Mouse (Mus musculus) neural tube, embryonic 10.5 days (tissue): ENCODE measurements around the gene A930004D18Rik.

Source experiments
- DNase-seq: peaks from one replicate; pipeline ENCODE4 v3.0.0-alpha.2; 2017; ENCODE audit warnings: low spot score; ENCODE audit errors: extremely low spot score

A930004D18Rik gene

DNA sequence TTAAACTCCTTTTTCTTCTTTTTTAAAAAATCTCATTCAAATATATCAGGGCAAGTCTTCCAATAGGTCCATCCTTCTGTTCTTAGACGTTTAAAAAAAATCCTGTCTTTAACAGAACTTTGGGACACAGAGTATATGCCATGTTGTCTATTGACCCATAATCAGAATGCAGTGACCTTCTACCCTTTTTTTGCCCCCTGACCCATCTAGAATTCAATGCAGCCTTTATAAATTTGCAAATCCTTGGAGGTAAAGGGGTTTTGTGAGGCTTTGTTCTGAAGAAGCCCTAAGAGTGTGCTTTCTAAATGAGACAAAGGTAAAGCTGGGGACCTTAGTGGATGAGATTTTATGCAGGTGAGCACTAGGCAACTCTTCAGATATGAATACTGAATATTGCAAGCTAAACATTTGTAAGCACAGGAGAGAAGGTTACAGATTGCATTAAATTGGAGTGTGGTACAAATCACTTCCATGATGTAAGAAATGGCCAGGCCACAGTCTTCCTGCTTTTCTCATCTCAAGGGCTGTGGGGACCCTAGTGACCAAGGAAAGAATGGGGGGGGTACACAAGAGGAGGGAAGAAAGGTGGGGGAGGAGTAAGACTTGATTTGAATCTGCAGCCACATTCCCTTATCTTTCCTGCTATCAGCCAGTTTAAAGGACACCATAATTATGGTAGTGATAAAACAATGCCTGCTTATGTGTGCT lies 15.9 kb upstream of the A930004D18Rik start:
- no peak for DNase-seq

DNA sequence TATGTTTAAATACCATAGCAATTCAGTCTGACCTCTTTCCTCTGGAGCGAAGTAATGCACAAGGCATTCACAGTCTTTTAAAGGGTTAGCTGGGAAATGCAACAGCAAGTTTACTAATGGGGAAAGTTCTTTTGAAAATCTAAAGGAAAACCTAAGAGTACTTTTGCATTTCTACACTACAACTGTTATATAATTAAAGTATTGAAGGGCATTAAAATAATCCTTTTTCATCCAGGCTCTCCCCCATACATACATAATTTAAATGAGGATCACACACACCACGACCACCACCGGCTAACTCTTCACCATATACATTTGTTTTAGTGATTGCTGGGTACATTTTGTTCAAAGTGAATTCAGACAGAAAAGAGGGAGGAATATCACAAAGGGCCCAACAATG lies 15.0 kb upstream of the A930004D18Rik start:
- DNase-seq, result no peak

DNA sequence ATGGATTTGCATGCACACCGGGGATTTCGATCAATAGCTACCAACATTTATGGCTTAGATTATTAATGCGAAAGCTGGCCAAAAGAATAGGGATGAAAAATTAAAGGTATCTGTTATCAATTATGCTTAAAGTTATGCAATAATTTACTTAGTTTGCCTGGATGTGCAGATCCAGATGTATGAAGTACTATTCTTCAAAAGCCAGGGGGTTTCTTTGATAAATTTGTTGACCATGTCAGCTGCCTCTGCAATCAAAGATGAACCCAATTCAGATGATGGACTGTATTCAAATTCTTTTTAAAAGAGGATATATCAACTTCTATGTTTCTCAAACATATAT lies 14.3 kb upstream of the A930004D18Rik start:
- DNase-seq, result no peak

DNA sequence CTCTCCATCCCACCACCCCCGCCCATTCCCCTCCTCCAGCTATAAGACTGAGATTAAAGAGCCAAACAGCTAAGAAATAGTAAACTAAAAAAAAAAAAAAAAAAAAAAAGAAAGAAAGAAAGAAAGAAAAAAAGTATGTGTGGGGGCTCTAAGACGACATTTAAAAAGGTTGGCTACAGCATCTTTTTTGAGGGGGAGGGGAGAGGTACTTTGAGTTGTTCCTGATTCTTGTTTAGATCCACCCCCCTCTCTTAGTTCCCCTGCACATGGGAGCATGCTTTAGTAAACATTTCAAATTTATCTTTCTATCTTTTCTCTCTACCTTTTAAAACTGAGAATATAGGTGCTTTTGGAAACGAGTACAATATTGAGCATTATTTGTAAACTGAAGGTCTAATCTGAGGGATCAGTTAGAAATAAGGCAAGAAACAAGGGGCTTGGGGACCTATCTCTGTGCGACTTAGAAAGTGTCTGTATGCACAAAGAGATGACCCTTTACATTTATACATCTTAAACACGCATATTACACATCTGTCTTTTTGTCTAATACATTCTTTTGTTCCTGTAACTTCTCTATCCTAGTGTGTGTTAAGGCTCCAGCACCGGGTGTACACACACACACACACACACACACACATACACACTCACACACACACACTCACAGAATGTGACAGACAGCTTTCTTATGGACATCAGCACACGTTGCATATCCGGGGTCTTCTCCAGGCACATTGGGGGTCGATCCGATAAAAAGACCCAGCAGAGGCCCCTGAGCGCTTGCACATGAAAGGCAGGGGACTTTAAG lies 13.7 kb upstream of the A930004D18Rik start:
- DNase-seq, result peak; percentile 39

DNA sequence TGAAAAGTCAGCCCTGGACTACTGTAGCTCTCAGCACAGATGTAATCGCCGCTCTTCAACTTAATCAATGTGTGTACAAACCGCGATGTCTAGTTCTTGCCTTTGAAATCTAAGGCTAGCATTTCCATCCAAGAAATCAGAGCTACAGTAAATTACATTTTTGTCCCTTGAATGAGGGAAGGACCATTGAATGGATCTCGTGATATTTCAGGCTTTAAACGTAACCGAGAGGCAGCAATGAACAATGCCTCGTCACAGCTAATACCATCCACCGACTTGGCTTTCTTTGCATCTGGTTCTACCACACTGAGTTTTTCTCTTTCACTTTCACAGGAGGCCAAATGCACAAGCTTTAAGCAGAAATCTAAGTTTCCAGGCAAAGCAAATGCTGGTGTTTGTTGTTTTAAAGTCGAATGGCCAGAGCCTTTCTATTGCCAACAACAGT lies 13.0 kb upstream of the A930004D18Rik start:
- DNase-seq, result peak; percentile 46

- DNase-seq, result no peak
Measured at GRCm38 (mm10) chr2:18050018-18050417, 12.5 kb upstream of the A930004D18Rik start.

- DNase-seq, result peak; percentile 60
Measured at GRCm38 (mm10) chr2:18049279-18049821, 11.8 kb upstream of the A930004D18Rik start.

GRCm38 (mm10) chr2:18048453-18049075 lies 11.0 kb upstream of the A930004D18Rik start, which contains the start of gene Skida1:
TSS of gene Skida1 (minus strand) at chr2:18049051.
- DNase-seq, result peak; percentile 59

DNA sequence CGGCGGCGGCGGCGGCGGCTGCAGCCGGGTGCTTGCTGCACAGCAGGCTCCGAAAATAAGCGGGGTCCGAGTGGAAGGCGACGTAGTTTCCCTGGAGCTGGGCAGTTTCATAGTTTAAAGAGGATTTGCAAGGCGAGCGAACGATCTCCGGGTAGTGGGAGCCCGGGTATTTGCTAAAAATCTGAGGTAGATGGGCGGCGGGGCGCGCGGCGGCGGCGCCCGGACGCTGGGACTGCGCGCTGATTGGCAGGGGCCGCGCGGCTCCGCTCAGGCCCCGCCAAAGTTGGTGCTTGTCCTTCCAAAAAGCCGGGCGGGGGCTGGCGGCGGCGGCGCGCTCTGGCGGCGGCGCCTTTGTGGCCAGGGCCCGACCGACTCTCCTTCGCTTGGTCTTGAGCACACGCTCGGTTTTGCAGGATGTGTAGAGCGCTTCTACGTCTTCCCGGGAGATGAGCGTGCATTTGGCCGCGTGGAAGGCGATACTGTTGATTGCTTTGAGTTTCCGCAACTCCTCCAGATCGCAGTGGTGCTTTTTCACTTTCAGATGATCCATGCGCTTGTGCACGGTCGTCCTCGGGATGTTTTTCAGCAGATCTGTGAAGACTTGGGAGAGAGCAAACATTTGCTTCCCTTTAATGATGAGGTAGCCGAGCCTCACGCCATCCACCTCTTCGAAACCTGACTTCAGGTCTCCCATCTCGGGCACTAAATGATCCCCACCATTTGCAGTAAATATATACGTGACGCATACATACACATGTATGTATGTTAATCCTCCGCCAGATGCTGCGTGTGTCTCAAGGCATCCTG lies 10.3 kb upstream of the A930004D18Rik start:
- DNase-seq, result peak; percentile 84

DNA sequence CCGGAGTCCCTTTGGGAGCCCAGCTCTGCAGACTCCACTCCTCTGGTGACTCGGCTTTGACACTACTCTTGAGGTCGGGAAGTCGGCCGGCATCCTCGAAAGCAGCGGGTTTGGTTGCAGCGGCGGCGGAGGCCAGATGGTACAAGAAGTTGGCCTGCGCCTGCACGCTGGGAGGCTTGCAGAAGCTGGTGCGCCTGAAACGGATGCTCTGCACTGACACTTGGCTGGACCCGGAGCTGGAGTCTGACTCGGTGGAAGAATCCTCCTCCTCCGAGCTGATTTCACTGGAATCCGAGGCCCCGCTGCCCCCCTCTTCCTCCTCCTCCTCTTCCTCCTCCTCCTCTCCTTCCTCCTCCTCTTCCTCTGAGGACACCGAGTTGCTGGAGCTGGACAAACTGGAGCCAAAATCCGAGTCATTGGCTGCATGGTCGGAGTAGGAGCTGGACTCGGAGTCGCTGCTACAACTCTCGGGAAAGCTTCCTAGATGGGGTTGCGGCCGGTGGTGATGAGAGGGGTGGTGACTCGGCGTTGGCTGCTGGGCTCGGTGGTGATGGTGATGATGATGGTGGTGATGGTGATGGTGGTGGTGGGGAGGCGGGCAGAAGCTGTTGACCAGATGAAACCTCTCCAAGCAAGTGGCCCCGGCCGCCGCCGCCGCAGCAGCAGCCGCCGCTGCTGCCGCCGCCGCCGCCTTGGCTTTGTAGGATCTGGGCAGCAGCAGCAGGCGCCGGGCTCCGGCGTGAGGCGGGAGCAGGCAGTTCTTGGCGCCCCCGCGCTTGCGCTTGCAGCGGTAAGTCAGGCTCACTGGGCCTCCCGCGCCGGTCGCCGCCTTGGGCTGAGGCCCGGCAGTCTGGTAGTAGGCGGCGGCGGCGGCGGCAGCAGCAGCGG lies 9.5 kb upstream of the A930004D18Rik start:
- DNase-seq, result peak; percentile 69

- DNase-seq, result no peak
Measured at GRCm38 (mm10) chr2:18046186-18046585, 8.6 kb upstream of the A930004D18Rik start.

DNA sequence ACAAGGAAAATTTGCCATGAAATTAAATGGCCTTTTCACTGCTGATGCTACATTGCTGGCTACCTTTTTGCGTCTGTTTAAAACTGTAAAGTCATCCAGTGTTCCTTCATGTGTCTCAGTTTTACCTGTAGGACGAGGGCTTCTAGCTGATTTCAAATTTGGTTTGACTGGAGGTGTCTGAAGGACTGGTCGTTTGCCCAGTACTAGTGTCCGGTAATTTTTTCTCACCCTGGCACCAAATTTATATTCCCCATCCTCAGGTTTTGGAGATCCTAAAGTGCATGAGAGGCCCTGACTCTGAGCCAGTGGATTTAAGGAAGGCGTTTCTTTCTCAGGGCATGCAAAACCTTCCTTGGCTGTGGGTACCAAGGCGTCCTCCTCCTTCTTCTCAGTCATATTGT lies 8.2 kb upstream of the A930004D18Rik start:
- DNase-seq, result peak; percentile 42

DNA sequence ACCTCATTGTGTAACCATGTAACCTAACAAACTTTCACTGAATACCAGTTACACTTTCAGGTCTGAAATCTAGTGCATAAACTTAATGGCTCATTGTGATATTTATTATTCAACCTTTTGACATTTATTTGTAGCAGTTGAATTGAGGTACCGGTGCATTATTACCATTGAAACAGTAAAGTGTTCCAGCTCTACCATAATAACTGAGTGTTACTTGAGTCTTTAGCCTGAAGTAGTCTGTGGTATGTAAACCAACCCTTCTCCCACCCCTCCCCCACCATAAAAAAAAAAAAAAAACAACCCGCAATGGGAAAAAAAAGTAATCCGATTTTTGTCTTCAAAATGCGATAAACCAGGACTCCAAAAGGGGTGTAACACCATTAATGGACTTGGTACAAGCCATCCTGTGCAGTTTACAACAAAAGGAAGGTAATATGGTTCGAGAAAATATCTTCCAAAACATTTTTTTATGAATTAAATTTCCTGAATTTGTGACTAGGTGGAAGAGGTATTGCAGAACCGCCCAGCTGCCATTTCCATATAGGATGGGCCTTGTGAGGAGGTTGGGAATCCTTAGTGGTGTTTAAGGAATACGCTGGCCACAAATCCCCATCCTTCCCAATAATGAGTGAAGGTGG lies 7.7 kb upstream of the A930004D18Rik start:
- no peak for DNase-seq

GRCm38 (mm10) chr2:18041199-18041885 lies 3.8 kb upstream of the A930004D18Rik start:
- no peak for DNase-seq

- DNase-seq, result peak; percentile 84
Measured at GRCm38 (mm10) chr2:18040347-18041160, 3.0 kb upstream of the A930004D18Rik start.

- peak; percentile 81 for DNase-seq
Measured at GRCm38 (mm10) chr2:18039566-18040290, 2.2 kb upstream of the A930004D18Rik start.

DNA sequence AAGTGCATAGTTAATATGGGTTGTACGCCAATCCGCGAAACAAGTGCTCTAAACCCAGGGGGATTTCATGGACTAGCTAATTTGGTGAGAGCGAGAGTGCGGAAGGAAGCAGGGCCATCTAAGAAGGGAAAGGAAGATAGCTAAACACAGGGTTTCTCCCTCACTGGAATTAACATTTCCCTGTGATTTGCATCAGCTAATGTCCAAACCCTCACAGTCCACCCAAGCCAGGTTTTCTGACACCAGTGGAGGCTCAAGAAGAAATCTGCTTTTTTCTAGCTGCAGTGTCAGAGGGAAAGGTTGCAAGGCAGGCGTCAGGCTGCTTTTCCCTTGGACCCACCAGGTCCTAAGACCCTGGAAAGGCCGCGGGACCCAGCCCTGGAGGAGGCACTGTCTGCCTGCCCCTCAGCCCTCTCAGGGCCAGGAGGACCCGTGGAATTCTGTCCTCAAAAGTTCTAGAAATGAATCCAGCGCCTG lies 1.4 kb upstream of the A930004D18Rik start:
- DNase-seq, result peak; percentile 65
